Mouse (Mus musculus) cortical plate, adult 2 months (tissue): Measurements from ENCODE around the gene Izumo2.

ENCODE experiments used
- CTCF ChIP-seq: fragments of 200-500 bp; IDR thresholded peaks from 2 replicates; pipeline ENCODE4 v1.5.1; 2011; ENCODE audit warnings: mild to moderate bottlenecking, control low read depth, low read length; ENCODE audit not compliant: insufficient read depth; ENCODE audit errors: extremely low read depth
- POLR2A ChIP-seq: fragments of 200-500 bp; IDR thresholded peaks from 2 replicates; pipeline ENCODE4 v1.6.1; 2011; ENCODE audit warnings: mild to moderate bottlenecking, low read length, control low read depth; ENCODE audit not compliant: insufficient read depth; ENCODE audit errors: extremely low read depth

DNA sequence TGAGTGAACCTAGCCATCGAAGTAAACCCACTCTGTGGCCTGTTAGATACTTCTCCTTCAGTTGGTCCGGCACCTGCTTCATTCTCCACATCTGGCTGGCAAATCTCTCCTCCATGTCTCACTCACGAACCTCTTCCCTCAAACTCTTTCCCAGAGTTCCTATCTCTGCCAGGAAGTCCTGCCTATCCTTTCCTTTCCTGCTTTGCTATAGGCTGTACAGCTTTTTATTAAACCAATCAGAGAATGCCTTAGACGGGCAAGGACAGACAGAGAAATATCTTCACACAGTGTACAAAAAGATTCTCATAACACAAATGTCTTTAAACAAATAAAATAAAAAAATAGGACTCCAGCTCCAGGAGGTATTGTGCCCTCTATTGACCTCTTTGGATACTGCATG is 3.5 kb upstream of the Izumo2 start:
- TF ChIP-seq CTCF (no peak), POLR2A (no peak)
